Mouse (Mus musculus) adrenal gland, adult 10 weeks (tissue): Measurements from ENCODE around the gene Chil1. TPM values are rescaled to one million over a fixed set of nuclear protein-coding genes. Genes with fewer than 3 reads are reported as not detected.

ENCODE experiments used
- polyA plus RNA-seq: library from polyadenylated mRNA; stranded (reverse); fragments of 350-450 nt; fragmentation: Illumina TruSeq; extraction: RNeasy Lipid Tissue Mini Kit (QIAGEN cat#74804); gene quantifications from one replicate; pipeline ENCODE4 v1.2.3, GENCODE M21; 2014; ENCODE audit warnings: low read depth, low replicate concordance

The Chil1 gene
- 0.93 TPM for polyA plus RNA-seq

DNA sequence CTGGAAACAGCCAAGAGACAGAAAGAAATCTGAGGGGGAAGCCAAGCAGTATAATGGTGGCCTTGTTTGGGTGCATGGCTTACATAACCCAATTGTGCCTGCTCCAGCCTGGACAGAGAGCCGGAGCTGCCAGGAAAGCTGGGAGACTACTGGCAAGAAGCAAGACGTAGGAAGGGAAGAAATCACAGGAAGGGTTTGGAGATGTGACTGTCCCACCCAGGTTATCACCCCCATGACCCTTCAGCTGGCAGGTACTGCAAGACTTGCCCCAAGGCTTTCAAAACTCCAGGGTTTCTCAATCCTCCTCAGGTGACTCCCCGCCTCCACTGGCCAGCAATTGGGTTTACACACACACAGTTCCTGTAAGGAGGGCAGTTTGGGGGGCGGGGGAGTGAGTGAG, at the start of gene Chil1:
Gene Chil1 (plus strand): TSS at position 152 of the 400 bp plus-strand sequence.

GRCm38 (mm10) chr1:134193126-134193525, 11.2 kb downstream of the Chil1 start, which contains the start of gene Mybph:
Mybph (plus strand) TSS chr1:134193448.

GRCm38 (mm10) chr1:134235391-134235921, 53.5 kb downstream of the Chil1 start, which contains the start of gene Adora1:
Adora1 (minus strand) TSS chr1:134235431.

Other genes starting within 250 kb of the Chil1 start
- gene Fmod, start 144.9 kb upstream of the Chil1 start, polyA plus RNA-seq = 7.4 TPM
- gene Btg2, start 103.1 kb upstream of the Chil1 start, polyA plus RNA-seq = 30.2 TPM
- gene Chit1, start 70.9 kb upstream of the Chil1 start, polyA plus RNA-seq = not detected
- gene Mybph, start 11.3 kb downstream of the Chil1 start, polyA plus RNA-seq = not detected
- gene Adora1, start 53.3 kb downstream of the Chil1 start, polyA plus RNA-seq = 109 TPM
- gene Myog, start 107.8 kb downstream of the Chil1 start, polyA plus RNA-seq = not detected
- gene Ppfia4, start 150.8 kb downstream of the Chil1 start, polyA plus RNA-seq = not detected
- 53.5 TPM for gene Tmem183a, start 179.8 kb downstream of the Chil1 start, polyA plus RNA-seq
- gene 4933406M09Rik, start 203.8 kb downstream of the Chil1 start, polyA plus RNA-seq = not detected
- 27.2 TPM for gene Cyb5r1, start 223.4 kb downstream of the Chil1 start, polyA plus RNA-seq
- gene Adipor1, start 233.2 kb downstream of the Chil1 start, polyA plus RNA-seq = 92.5 TPM